Mouse (Mus musculus): ENCODE results near the gene Tgoln1.

Gene Tgoln1

DNA sequence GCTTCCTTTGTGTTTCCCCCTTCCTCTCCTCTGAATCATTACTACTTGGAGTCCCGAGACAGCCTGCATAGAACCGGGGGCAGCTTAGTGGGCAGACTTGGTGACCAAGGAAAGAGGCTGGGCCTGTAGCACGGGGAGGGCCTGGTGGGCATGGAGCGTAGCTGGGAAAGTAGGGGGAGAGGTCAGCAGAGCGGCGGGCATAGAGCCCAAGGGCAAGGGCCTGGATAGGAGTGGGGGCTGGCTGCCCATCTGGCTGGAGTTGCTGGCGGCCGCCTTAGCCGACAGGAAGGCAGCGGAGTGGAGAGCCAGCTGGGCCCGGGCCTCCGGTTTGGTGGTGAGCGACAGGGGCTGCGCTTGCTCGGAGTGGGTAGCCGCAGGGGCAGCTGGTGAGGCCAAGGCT lies 10.5 kb upstream of the Tgoln1 start:
- DNase-seq (ENCODE audit: low spot score): no peak

- no peak for DNase-seq (ENCODE audit: low spot score)
Measured at GRCm38 (mm10) chr6:72626391-72626790, 9.6 kb upstream of the Tgoln1 start.

GRCm38 (mm10) chr6:72623661-72624402 lies 7.0 kb upstream of the Tgoln1 start:
- DNase-seq (ENCODE audit: low spot score): no peak

DNA sequence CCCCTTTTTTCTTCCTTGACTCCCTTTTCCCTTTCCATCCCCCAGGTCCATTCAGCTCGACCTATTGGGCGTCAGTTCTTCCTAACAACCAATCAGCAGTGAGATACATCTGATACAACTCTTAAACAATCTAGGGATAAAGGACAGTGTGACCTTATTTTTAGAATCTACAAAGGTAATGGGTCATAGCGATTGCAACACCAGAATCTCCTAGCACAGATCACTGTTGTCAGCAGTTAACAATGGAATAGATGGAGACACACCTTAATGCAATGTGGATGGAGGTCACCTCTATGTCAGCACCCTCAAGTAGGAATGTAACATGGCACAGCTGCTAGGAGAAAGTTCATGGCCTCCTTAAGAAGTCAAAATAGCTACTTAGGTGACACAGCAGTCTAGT lies 6.1 kb upstream of the Tgoln1 start:
- no peak for DNase-seq (ENCODE audit: low spot score)

DNA sequence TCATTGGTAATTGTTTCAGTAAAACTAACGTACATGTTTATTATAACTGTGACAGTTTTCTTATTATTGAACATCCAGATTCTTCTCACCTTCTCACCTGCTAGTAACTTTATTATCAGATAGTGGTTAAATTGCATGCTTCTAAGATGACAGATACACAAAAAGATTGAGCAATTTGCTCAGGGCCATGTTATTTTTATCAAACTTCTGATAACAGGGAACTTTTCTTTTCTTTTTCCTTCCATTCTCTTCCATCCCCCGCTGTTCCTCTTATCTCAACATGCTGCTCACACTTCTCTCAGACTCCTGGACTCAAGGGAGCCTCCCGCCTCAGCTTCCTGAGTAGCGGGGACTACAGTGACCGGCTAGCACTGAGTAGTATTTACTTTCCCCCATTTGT lies 4.1 kb upstream of the Tgoln1 start:
- DNase-seq (ENCODE audit: low spot score): no peak

- DNase-seq (ENCODE audit: low spot score): no peak
Measured at GRCm38 (mm10) chr6:72619734-72620532, 3.1 kb upstream of the Tgoln1 start.

GRCm38 (mm10) chr6:72615561-72616375 lies 1.0 kb downstream of the Tgoln1 start:
- no peak for DNase-seq (ENCODE audit: low spot score)

- DNase-seq (ENCODE audit: low spot score): no peak
Measured at GRCm38 (mm10) chr6:72615151-72615550, 1.6 kb downstream of the Tgoln1 start.

GRCm38 (mm10) chr6:72610261-72610660 lies 6.5 kb downstream of the Tgoln1 start:
- no peak for DNase-seq (ENCODE audit: low spot score)

DNA sequence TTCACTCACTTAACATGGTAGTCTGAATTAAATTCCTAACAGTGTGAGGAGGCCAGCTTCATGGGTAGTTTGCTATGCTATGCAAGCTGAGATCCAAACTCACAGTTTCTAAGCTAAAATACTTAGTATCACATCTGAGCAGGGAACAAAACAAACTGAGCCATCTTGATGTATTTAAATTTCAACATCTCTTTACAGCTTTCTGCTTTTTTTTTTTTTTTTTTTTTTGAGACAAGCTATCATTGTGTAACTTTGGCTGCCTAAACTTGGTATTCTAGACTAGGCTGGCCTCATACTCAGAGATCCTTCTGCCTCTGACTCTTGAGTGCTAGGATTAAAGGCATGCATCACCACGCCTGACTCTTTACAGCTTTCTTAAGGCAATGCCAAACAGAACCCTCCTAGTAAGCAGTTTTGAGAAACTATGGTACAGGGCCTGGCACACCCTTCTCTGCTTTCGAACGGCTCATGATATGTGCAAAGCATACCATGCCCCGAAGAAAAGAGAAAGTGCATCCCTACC lies 8.1 kb downstream of the Tgoln1 start:
- DNase-seq (ENCODE audit: low spot score): no peak

DNA sequence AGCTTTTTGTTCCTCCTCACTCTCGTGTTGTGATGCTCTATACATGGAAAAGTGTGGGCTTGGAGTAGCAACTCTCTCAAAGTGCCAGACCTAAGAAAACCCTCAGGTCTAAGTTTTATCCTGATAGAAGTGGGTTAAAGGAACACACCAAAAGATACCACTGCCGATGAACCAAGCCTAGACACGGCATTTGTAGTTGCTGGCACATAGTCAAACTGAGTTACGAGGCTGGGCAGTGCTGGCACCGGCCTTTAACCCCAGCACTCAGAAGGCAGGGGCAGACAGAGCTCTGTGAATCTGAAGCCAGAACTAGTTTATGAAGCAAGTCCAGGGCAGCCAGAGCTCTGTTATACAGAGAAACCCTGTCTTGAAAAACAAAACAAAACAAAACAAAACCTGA lies 9.1 kb downstream of the Tgoln1 start:
- DNase-seq (ENCODE audit: low spot score): no peak

DNA sequence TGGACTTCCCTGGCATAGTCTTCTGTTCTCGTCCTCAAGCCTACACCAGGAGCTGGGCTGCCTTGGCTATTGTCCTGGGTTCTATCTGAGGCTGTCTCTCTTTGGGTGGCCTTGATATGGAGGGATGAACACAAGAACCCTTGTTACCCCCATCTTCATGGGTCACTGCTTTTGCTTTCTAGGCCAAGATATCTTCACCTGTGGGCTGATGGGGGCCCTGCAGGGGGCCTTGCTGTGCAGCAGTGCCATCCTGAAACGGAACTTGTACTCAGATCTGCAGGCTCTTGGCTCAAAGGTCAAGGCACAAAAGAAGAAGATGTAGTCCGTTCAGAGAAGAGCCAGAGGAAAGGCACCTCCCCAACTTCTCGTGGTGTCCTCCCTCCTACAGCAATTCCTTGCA lies 9.7 kb downstream of the Tgoln1 start:
- DNase-seq (ENCODE audit: low spot score): no peak

GRCm38 (mm10) chr6:72604066-72604465 lies 12.7 kb downstream of the Tgoln1 start:
- no peak for DNase-seq (ENCODE audit: low spot score)

DNA sequence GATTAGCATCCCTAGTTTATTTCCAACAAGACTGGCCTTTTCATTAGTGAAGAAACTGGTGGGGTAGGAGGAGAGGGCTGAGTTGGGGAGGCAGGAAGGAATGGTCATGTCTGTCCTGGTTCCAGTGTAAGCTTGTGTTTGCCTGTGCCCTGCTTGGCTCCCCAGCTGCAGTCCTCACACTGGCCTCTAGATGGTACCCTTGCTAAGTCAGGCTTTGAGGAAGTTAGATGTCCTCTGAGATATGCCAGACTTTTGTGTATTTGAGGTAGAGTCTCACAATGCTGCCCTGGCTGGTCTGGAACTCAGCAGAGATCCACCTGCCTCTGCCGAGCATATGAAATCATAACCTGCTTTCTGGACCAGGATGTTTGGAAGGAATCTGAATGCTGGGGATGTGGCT lies 15.1 kb downstream of the Tgoln1 start:
- DNase-seq (ENCODE audit: low spot score): peak; percentile 82

- DNase-seq (ENCODE audit: low spot score): no peak
Measured at GRCm38 (mm10) chr6:72600771-72601170, 16.0 kb downstream of the Tgoln1 start.

- no peak for DNase-seq (ENCODE audit: low spot score)
Measured at GRCm38 (mm10) chr6:72600216-72600615, 16.6 kb downstream of the Tgoln1 start.

DNA sequence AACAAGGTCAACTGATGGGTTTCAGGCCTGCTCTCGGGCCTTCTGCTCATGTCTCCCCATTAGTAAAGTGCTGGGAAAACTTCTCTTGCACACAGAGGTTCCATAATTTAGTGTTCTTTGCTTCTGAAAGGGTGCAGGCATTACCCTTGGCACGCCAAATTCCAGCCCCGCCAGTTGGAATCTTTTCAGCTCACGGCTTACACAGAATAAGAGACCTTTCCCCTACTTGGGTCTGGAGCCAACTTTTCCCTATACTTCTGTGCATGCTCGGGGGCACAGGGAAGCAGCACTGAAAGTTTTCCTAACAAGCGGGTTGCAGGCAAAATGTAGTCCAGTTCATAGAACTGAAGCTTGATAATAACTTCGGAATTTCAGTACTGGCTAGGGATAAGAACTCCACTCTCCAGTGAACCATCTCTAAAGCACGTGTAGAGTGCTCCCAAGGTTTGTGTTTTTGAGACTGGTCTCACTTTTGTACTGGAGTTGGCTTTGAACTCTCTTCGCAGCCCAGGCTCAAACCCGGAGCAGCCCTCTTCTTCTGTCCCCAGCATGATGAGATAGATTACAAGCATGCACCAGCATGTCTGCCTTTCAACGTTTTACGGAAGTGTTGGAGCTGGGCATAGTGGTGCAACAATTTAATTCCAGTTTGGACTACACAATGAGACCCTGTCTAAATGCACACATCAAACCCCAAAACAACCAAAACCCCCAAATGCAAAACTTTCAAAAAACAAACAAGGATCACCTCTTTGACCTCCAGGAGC lies 17.8 kb downstream of the Tgoln1 start:
- peak; percentile 43 for DNase-seq (ENCODE audit: low spot score)

DNA sequence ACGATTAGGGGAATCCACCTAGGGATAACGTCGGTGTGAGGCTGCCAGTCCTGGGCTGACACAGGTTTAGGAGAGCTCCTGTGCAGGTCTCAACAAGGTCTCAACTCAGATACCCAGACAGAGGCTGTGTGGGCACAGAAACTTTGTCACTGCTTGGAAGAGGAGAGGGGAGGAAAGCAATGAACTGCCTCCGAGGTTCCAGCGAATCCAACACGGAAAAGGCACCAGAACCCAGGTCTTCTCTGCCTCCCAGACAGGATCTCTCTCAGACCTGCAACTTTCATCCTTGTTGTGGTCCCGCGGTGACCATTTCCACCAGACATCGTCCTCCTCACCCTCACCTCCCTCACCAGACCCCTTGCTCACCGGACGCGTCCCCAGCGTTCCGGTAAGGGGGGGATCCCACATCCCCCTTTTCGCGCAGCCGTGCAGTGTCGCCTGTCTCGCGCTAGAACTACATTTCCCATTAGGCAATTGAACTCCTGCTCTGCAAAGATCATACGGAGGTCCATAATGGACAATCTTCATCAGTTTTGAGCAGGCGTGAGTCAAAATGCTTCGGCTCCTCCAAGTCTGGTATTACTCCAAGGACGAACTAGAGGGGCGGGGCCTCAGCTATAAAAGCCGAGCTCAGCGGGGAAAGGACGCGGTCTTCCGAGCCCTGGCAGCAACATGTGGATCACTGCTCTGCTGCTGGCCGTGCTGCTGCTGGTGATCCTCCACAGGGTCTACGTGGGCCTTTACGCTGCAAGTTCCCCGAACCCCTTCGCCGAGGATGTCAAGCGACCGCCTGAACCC lies 18.6 kb downstream of the Tgoln1 start, which contains the start of the genes Elmod3 and Retsat:
TSS of gene Elmod3 (minus strand) at position 458 of the 798 bp plus-strand sequence.
TSS of gene Retsat (plus strand) at position 520 of the 798 bp plus-strand sequence.
- DNase-seq (ENCODE audit: low spot score): peak; percentile 95

- peak; percentile 22 for DNase-seq (ENCODE audit: low spot score)
Measured at GRCm38 (mm10) chr6:72597083-72597874, 19.5 kb downstream of the Tgoln1 start.

- DNase-seq (ENCODE audit: low spot score): no peak
Measured at GRCm38 (mm10) chr6:72593914-72594313, 22.9 kb downstream of the Tgoln1 start.

Measured in urinary bladder, postnatal 14 days (tissue).